Mouse (Mus musculus) erythroblast, embryonic 14.5 days (primary cell): ENCODE data around the gene Pm20d2. TPM values are rescaled to one million over a fixed set of nuclear protein-coding genes. Genes with fewer than 3 reads are reported as not detected.
A peak's percentile ranks its signal among the peaks of the same experiment; 100 is the strongest.

Source experiments
- H3K27me3 ChIP-seq: 2 replicates; pipeline ENCODE4 v1.6.1; 2012; ENCODE audit warnings: inconsistent platforms; ENCODE audit not compliant: control insufficient read depth
- H3K36me3 ChIP-seq: 2 replicates; pipeline ENCODE4 v1.6.1; 2012; ENCODE audit warnings: mild to moderate bottlenecking, inconsistent platforms; ENCODE audit not compliant: control insufficient read depth
- H3K4me1 ChIP-seq: 2 replicates; pipeline ENCODE4 v1.6.1; 2012; ENCODE audit warnings: inconsistent platforms; ENCODE audit not compliant: control insufficient read depth
- H3K4me3 ChIP-seq: replicated peaks from 2 replicates; pipeline ENCODE3; 2012; ENCODE audit warnings: moderate library complexity, mild to moderate bottlenecking, inconsistent platforms
- H3K9me3 ChIP-seq: 2 replicates; pipeline ENCODE4 v1.6.1; 2012; ENCODE audit warnings: low read length, inconsistent platforms, mixed read lengths; ENCODE audit not compliant: control insufficient read depth
- GATA1 ChIP-seq: IDR thresholded peaks from 2 replicates; pipeline ENCODE4 v1.6.1; 2012; ENCODE audit warnings: low read length, inconsistent platforms, mixed read lengths
- TAL1 ChIP-seq: IDR thresholded peaks from 3 replicates; pipeline ENCODE4 v1.6.1; 2012; ENCODE audit warnings: low read length, inconsistent platforms, mixed read lengths
- polyA plus RNA-seq: library from polyadenylated mRNA; stranded (reverse); fragments of >175 nt; gene quantifications from 2 replicates; pipeline ENCODE4 v1.2.3, GENCODE M21; 2012

Gene Pm20d2
- polyA plus RNA-seq = not detected in 2 replicates

DNA sequence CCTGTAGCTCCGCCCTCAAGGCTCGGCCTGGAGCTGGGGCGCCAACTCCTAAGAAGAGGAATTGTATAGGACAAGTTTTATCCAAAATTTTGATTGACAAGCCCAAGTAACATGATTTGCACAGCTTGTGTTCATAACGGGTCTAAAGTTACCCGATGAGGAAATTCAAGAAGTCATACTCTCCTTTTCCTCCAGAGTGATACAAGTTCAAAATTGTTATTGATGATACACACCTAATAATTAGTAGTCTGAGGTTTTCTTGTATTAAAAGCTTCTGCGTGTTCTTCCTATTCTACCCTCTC lies at the start of gene Pm20d2:
Gene Pm20d2, minus strand, starts transcription at position 3 of the 302 bp plus-strand sequence.
- Histone ChIP-seq H3K36me3 (no peaks in the 10 kb centered on the region), H3K9me3 (no peaks in the 10 kb centered on the region; the same call in 1 of the 2 replicates), H3K4me1 (peaks cover 5% of the 10 kb centered on the region), H3K27me3 (peaks cover 44% of the 10 kb centered on the region), H3K4me3 (peak within 1 kb of the TSS; percentile 49)
- TF ChIP-seq TAL1 (no peak), GATA1 (no peak)

DNA sequence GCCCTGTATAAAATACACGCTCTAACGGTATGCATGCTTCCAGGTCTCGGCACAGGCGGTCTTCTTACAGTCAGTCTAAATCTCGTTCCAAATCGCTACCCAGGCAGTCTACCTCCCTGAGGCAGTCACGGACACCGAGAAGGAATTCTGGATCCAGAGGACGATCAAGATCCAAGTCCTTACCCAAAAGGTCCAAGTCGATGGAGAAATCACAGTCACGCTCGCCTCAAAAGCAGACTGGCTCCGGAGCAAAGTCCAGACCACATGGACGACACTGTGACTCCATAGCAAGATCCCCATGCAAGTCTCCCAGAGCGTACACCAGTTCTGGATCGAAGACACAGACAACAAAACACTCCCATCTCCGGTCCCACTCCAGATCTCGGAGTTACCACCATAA lies 41.3 kb upstream of the Pm20d2 start:
- no peaks in the 10 kb centered on the region for H3K9me3 ChIP-seq
- no peaks in the 10 kb centered on the region for H3K36me3 ChIP-seq
- H3K4me1 ChIP-seq = no peaks in the 10 kb centered on the region
- no peak for TF ChIP-seq TAL1
- TF ChIP-seq GATA1 = no peak
- H3K4me3 ChIP-seq = no peak overlapping the region
- no peaks in the 10 kb centered on the region for H3K27me3 ChIP-seq

DNA sequence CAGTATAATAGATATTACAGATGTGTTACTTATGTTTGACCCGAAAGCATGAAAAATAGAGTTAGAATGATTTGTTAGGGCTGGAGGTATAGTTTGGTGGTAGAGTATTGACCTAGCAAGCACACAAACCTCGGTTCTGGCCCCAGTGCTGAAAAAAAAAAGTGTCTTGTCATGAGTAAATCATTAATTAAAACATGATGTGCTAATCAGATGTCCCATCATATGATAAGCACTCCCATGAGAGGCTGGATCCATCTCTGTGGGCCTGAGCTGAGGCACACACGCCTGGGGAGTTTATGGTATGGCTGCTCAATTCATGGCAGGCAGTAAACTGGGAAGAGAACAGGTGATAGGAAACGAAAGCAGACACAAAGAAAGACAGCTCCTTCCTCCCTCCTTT lies 40.1 kb upstream of the Pm20d2 start:
- Histone ChIP-seq H3K27me3 (no peaks in the 10 kb centered on the region), H3K9me3 (no peaks in the 10 kb centered on the region), H3K4me1 (no peaks in the 10 kb centered on the region), H3K36me3 (no peaks in the 10 kb centered on the region), H3K4me3 (no peak overlapping the region)
- no peak for TF ChIP-seq TAL1
- TF ChIP-seq GATA1 = no peak

DNA sequence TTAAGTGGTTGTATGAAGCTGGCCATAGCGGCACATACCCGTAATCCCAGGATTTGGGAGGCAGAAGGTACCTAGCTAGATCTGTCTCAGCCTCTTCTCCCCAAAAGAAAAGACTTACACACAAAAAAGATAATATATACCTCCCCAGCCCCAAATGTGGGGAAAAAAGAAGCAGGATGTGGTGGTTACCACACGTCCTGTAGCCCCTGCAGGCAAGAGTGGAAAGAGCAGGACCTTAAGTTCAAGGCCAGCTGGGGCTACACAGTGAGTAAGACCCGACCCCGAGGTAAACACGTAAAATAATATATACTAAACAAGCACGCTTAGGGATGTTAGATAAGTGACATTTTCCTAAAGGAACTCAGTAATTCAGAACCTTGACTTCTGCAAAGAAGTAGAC lies 37.6 kb upstream of the Pm20d2 start:
- Histone ChIP-seq H3K36me3 (no peaks in the 10 kb centered on the region), H3K9me3 (no peaks in the 10 kb centered on the region), H3K27me3 (no peaks in the 10 kb centered on the region), H3K4me1 (peaks cover 2% of the 10 kb centered on the region), H3K4me3 (no peak overlapping the region)
- TF ChIP-seq GATA1 (no peak), TAL1 (no peak)

DNA sequence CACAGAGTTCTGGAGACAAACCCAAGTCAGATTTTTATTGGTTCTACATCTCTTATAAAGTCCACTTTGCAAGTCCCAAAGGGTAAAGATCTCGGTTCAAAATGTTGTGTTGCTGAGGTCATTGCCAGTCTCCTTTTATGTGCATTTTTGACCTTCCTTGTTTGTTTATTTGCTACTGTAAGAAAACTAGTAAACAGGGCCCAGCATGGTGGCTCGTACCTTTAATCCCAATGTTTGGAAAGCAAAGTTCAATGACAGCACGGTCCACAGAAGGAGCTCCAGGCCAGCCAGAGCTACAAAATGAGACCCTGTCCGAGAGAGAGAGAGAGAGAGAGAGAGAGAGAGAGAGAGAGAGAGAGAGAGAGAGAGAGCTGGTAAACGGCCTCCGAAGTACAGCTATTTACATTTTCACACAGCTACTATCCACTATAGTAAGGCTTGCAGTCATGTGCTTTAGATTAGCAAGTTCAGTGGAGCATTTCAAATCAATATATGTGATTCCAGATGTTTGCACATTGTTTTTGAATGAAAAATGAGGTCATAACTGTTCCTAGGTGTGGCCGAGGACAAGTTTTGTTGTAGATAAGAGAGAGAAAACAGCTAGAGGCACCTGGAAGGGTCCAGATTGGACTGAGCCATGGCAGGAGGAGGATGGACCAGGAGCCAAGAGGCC lies 34.6 kb upstream of the Pm20d2 start:
- Histone ChIP-seq H3K4me3 (no peak overlapping the region), H3K36me3 (no peaks in the 10 kb centered on the region), H3K9me3 (no peaks in the 10 kb centered on the region), H3K27me3 (no peaks in the 10 kb centered on the region), H3K4me1 (peaks cover 2% of the 10 kb centered on the region)
- TF ChIP-seq TAL1 = no peak
- TF ChIP-seq GATA1 = no peak

DNA sequence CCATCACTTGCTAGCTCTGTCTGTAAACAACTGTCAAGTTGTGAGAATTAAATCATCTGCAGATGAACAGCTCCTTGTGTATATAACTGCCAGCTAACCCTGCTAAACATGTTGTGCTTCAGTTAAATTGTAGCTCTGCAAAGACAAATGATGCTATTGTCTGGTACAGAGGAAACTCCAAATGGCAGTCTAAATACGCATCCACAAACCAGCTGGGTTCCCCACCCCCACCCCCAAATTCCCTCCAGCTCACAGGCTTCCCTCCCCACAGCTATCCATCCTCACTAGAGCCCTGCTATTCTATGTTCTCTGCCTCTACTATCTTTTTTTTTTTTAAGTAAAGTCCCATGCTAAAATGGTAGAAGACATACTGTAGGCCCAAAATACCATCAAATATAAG lies 32.3 kb upstream of the Pm20d2 start:
- no peaks in the 10 kb centered on the region for H3K36me3 ChIP-seq
- H3K27me3 ChIP-seq = no peaks in the 10 kb centered on the region
- TF ChIP-seq GATA1 = no peak
- no peak for TF ChIP-seq TAL1
- H3K9me3 ChIP-seq = no peaks in the 10 kb centered on the region
- peaks cover 2% of the 10 kb centered on the region for H3K4me1 ChIP-seq
- H3K4me3 ChIP-seq = no peak overlapping the region

DNA sequence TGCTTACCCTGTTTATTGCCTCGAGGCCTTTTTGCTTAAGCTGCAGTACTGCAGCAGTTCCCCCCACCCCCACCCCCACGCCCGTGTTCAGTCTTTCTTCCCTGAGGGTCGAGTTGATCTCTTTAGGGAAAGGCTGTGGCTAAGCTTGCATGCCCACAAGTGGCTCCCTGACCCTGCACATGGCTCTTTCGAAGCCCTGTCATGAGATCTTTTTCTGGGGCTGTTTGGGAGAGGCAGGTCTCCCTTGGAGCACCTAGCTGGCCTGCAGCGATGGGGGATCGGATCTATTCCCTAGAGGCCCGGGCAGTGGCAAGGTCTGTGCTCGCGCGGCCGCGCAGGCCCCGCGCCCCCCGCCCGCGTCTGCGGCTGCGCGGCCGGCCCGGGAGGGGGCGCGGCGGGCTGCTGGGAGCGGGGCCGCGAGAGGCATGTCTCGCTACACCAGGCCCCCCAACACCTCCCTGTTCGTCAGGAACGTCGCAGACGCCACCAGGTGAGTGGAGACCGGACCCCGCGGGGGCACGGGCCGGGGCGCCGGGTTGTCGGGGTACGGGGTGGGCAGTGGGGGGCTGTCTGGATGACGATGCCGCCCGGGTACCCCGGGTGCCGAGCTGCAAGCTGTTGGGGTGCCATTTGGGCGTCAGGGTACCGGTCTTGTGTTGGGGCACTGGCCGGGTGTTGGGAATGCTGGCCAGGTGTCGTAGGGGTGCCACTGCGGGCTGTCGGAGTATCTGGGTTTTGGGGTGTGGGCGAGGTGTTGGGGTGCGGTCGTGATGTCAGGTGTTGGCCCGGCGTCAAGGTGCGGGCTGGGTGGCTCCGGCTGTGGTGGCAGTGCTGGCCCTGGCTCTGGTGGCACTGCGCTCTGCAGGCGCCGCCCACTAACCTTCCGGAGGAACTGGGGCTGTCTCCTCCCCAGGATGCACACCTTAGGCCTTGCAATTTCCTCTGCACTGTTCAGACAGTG lies 19.6 kb upstream of the Pm20d2 start, which contains the start of gene Srsf12:
Gene Srsf12, plus strand, starts transcription at position 111 of the 961 bp plus-strand sequence.
- no peaks in the 10 kb centered on the region for H3K36me3 ChIP-seq
- H3K9me3 ChIP-seq = 0 out of 2 replicates have a peak, but pooled peaks cover 2% of the 10 kb centered on the region
- H3K4me1 ChIP-seq = peaks cover 5% of the 10 kb centered on the region; the same call in 1 of the 2 replicates
- peaks cover 26% of the 10 kb centered on the region for H3K27me3 ChIP-seq
- TF ChIP-seq GATA1 (no peak), TAL1 (no peak)
- peak within 1 kb of the TSS; percentile 30 for H3K4me3 ChIP-seq

DNA sequence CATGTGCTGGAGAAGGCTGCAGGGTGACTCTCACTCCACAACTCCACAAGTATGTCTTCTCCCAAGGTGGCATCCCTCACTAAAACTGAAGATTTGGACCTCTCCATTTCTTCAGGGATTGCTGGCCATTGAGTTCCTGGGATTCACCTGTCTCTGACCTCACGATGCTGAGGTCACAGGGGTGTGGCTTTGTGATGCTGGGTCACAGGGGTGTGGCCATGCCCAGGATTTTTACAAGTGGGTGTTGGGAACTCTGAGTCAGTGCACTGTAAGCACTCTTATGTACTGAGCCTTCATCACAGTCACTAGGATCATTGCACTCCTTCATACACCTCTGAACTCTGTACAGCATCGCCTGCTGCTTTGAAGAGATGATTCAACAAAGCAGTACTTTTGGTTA lies 18.0 kb upstream of the Pm20d2 start:
- no peak overlapping the region for H3K4me3 ChIP-seq

DNA sequence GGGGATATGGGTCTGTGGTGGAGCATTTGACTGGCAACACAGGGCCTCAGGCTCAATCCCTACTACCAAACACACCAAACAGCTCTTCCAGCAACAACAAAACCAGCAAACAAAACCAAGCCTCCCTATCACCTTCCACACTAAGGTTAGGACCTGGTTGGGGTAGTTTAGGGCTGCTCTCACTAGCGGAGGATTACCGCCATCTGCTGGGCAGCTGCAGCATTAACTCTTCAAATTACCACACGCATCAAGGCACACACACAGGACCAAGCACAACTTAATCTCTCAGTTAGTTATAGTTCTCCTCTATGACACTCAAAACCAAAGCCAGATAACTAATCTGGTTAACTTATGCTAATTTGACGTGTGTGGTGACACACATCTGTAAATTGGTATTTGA lies 15.1 kb upstream of the Pm20d2 start:
- Histone ChIP-seq H3K4me3 (no peak overlapping the region), H3K4me1 (peaks cover 5% of the 10 kb centered on the region; the same call in 1 of the 2 replicates), H3K36me3 (no peaks in the 10 kb centered on the region), H3K9me3 (no peaks in the 10 kb centered on the region), H3K27me3 (peaks cover 18% of the 10 kb centered on the region)
- TF ChIP-seq TAL1 (no peak), GATA1 (no peak)

More for the DNA sequence above, 18.0 kb upstream of the Pm20d2 start:
- Histone ChIP-seq H3K27me3 (peaks cover 26% of the 10 kb centered on the region), H3K4me1 (peaks cover 5% of the 10 kb centered on the region; the same call in 1 of the 2 replicates), H3K9me3 (no peaks in the 10 kb centered on the region), H3K36me3 (no peaks in the 10 kb centered on the region)
- TF ChIP-seq GATA1 (no peak), TAL1 (no peak)
